Mouse (Mus musculus): ENCODE results near the gene Macf1. TPM values are rescaled to one million over a fixed set of nuclear protein-coding genes. Genes with fewer than 3 reads are reported as not detected.

Macf1 gene
- polyA plus RNA-seq, 1 experiment: 60.4 TPM

DNA sequence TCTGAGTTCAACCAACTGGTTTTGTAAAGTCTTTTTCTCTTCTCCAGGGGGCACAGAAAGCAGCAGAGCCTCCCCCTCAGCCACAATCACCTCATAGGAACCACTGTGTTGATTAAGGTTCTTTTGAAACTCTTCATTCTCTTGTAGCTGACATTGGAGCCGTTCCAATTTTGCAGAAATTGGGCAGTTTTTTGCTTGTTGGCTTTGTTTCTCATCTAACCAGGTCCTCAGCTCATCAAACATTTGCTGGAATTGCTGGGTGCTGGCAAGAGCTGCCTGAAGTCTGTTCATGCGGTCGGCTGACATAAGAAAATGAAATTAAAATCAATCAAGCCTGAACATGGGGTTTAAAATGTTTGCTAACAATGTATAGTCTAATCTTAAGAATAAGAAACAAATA lies 251.0 kb downstream of the Macf1 start:
- no peak overlapping the region for H3ac ChIP-seq (ENCODE audit: control insufficient read depth, insufficient read length, low read depth)
- H3K27me3 ChIP-seq (ENCODE audit: control insufficient read depth, insufficient read depth, insufficient read length): no peaks in the 10 kb centered on the region
- H3K36me3 ChIP-seq (ENCODE audit: control insufficient read depth, insufficient read depth): peaks cover 45% of the 10 kb centered on the region
- H3K79me2 ChIP-seq (ENCODE audit: control insufficient read depth, insufficient read depth): peaks cover 10% of the 10 kb centered on the region
- no peak overlapping the region for H3K4me3 ChIP-seq (ENCODE audit: insufficient read depth, poor library complexity, severe bottlenecking)
- no peak for TF ChIP-seq USF1 (IDR thresholded peaks at IDR 0.05; ENCODE audit: low read depth)
- TF ChIP-seq FOSL1 (IDR thresholded peaks at IDR 0.05; ENCODE audit: insufficient read depth, low read length, poor library complexity, severe bottlenecking): no peak
- no peak for TF ChIP-seq MAX (IDR thresholded peaks at IDR 0.05)
- TF ChIP-seq MYOD1 (IDR thresholded peaks at IDR 0.05; ENCODE audit: control insufficient read depth, insufficient read length, low read depth): no peak
- no peak for TF ChIP-seq MYOG (IDR thresholded peaks at IDR 0.05; ENCODE audit: control insufficient read depth, extremely low read depth, insufficient read length)
- no peak for TF ChIP-seq CEBPB (IDR thresholded peaks at IDR 0.05; ENCODE audit: low read depth)
- no peak for TF ChIP-seq CTCF (IDR thresholded peaks at IDR 0.05; ENCODE audit: control insufficient read depth, insufficient read depth, insufficient read length)
- H3K79me3 ChIP-seq (ENCODE audit: low read depth): no peaks in the 10 kb centered on the region

DNA sequence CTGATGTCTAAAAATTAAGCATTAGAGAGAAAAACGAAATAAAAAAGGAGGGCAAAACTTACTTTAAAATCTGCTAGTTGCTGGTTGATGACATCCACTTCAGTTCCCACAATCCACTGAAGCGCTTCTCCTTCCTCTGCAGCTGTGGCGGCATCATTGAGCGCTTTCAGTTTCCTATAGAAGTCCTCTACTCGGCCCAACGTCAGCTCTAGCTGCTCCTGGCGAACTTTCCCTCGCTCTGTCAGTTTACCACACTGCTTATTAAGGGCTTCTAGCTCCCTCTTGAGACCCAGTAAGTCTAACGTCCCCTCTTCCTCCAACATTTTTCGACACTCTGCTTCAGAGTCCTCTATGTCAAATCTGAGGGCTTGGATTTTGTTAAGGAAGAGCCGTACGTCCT lies 252.2 kb downstream of the Macf1 start:
- no peak overlapping the region for H3K4me3 ChIP-seq (ENCODE audit: insufficient read depth, poor library complexity, severe bottlenecking)
- TF ChIP-seq USF1 (IDR thresholded peaks at IDR 0.05; ENCODE audit: low read depth) (no peak), FOSL1 (IDR thresholded peaks at IDR 0.05; ENCODE audit: insufficient read depth, low read length, poor library complexity, severe bottlenecking) (no peak)
- peaks cover 18% of the 10 kb centered on the region for H3K79me2 ChIP-seq (ENCODE audit: control insufficient read depth, insufficient read depth)
- H3K27me3 ChIP-seq (ENCODE audit: control insufficient read depth, insufficient read depth, insufficient read length): no peaks in the 10 kb centered on the region
- H3K79me3 ChIP-seq (ENCODE audit: low read depth): peaks cover 4% of the 10 kb centered on the region
- no peak overlapping the region for H3ac ChIP-seq (ENCODE audit: control insufficient read depth, insufficient read length, low read depth)
- peaks cover 39% of the 10 kb centered on the region for H3K36me3 ChIP-seq (ENCODE audit: control insufficient read depth, insufficient read depth)

DNA sequence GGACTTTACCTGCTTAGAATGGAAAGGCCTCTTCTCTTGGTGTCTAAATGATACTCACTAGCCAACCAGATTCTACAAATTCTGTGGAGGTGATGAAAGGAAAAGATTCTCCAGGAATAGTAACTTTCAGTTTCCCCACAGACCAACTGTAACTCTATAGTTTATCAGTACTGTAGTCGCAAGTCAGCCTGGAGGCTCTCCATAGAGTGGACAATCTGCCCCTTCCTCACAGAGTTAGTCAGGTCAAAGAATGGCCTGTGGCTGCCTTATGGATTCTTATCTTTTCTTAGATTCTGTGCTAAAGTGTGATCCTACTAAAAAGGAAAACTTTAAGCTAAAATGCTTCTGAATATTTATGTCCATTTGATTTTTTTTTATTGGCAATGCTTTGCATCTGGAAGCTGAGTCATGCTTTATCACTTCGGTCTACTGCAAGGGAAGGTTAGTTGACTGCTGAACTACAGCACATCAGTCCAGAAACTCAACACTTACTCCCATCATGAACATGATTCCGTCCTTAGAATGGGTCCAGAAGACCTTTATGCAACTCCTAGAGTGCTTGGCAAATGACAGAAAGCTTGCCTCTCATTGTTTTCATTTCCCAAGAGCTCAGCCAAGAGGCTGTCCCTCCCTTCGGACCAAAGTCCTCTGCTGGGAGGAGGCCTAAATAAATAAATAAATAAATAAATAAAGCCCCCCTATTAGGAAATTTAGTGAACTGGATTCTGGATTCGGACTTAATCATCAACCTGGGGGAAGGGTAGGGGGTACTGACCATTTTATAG lies 256.1 kb downstream of the Macf1 start:
- peaks cover 15% of the 10 kb centered on the region for H3K36me3 ChIP-seq (ENCODE audit: control insufficient read depth, insufficient read depth)
- no peak overlapping the region for H3ac ChIP-seq (ENCODE audit: control insufficient read depth, insufficient read length, low read depth)
- peaks cover 41% of the 10 kb centered on the region for H3K79me2 ChIP-seq (ENCODE audit: control insufficient read depth, insufficient read depth)
- TF ChIP-seq FOSL1 (IDR thresholded peaks at IDR 0.05; ENCODE audit: insufficient read depth, low read length, poor library complexity, severe bottlenecking): no peak
- TF ChIP-seq MYOD1 (IDR thresholded peaks at IDR 0.05; ENCODE audit: control insufficient read depth, insufficient read length, low read depth): no peak
- no peak for TF ChIP-seq MAX (IDR thresholded peaks at IDR 0.05)
- no peak for TF ChIP-seq CTCF (IDR thresholded peaks at IDR 0.05; ENCODE audit: control insufficient read depth, insufficient read depth, insufficient read length)
- TF ChIP-seq USF1 (IDR thresholded peaks at IDR 0.05; ENCODE audit: low read depth): no peak
- TF ChIP-seq MYOG (IDR thresholded peaks at IDR 0.05; ENCODE audit: control insufficient read depth, extremely low read depth, insufficient read length): no peak
- TF ChIP-seq CEBPB (IDR thresholded peaks at IDR 0.05; ENCODE audit: low read depth): no peak
- peaks cover 14% of the 10 kb centered on the region for H3K79me3 ChIP-seq (ENCODE audit: low read depth)
- no peaks in the 10 kb centered on the region for H3K27me3 ChIP-seq (ENCODE audit: control insufficient read depth, insufficient read depth, insufficient read length)
- H3K4me3 ChIP-seq (ENCODE audit: insufficient read depth, poor library complexity, severe bottlenecking): no peak overlapping the region

DNA sequence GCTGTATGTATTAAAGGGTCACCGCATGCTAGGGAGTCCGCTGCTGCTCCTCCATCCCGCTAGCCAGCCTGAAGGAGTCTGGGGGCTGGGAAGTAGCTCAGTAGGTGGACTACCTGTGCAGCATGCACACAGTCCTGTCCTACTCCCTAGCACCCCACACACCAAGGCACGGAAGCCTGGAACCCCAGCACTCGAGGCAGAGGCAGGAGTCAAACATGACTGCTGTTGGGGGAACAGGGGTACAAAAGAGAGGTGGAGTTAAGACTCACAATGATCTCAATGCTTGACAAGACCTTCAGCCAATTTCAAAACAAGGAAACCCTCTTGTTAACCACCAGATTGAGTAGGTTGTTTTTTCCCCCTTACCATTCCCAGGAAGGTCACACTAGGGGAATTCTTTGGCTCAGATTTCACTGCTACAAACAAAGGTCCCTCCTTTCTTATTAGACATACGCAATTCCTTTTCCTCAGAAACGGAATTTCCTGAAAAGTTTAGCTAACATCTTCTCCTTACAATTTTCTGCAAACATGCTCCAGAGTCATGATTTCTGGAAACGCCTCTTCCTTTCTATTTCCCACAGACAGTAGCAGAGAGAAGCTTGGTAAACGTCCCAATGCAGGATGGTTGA lies 256.8 kb downstream of the Macf1 start:
- H3K79me3 ChIP-seq (ENCODE audit: low read depth): peaks cover 14% of the 10 kb centered on the region
- H3ac ChIP-seq (ENCODE audit: control insufficient read depth, insufficient read length, low read depth): no peak overlapping the region
- no peak overlapping the region for H3K4me3 ChIP-seq (ENCODE audit: insufficient read depth, poor library complexity, severe bottlenecking)
- H3K79me2 ChIP-seq (ENCODE audit: control insufficient read depth, insufficient read depth): peaks cover 41% of the 10 kb centered on the region
- no peaks in the 10 kb centered on the region for H3K27me3 ChIP-seq (ENCODE audit: control insufficient read depth, insufficient read depth, insufficient read length)
- H3K36me3 ChIP-seq (ENCODE audit: control insufficient read depth, insufficient read depth): peaks cover 8% of the 10 kb centered on the region
- TF ChIP-seq MAX (IDR thresholded peaks at IDR 0.05) (no peak), CEBPB (IDR thresholded peaks at IDR 0.05; ENCODE audit: low read depth) (no peak), CTCF (IDR thresholded peaks at IDR 0.05; ENCODE audit: control insufficient read depth, insufficient read depth, insufficient read length) (no peak)

DNA sequence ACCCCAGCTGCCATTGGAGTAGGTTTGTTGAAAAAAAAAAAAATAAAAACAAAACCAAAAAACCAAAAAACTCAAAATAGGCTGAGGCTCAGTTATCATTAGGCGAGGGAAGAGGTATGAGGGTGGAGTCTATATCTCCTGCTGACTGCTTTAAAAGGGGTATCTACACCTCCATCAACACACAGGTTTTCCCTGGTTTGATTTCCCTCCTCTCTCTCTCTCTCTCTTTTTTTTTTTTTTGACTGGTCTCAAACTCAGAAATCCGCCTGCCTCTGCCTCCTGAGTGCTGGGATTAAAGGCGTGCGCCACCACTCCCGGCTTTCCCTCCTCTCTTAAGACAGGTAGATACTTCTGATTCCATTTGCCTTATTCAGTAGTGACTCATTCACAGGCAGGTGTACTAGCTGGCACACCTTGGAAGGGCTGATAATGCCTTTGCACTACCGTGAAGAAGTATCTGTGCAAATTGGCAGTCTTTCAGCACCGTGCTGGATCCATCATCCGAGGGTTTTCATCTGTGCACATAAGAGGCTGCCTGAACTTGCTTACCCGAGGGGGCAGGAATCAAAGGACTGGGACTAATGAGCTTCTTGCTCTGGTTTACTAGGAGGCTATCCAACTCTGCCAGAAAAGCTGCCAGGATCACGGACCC lies 257.6 kb downstream of the Macf1 start:
- Histone ChIP-seq H3K36me3 (ENCODE audit: control insufficient read depth, insufficient read depth) (peaks cover 3% of the 10 kb centered on the region), H3K79me2 (ENCODE audit: control insufficient read depth, insufficient read depth) (peaks cover 44% of the 10 kb centered on the region), H3K4me3 (ENCODE audit: insufficient read depth, poor library complexity, severe bottlenecking) (no peak overlapping the region), H3K27me3 (ENCODE audit: control insufficient read depth, insufficient read depth, insufficient read length) (no peaks in the 10 kb centered on the region), H3ac (ENCODE audit: control insufficient read depth, insufficient read length, low read depth) (no peak overlapping the region), H3K79me3 (ENCODE audit: low read depth) (peaks cover 16% of the 10 kb centered on the region)
- TF ChIP-seq MYOG (IDR thresholded peaks at IDR 0.05; ENCODE audit: control insufficient read depth, extremely low read depth, insufficient read length): no peak
- no peak for TF ChIP-seq CTCF (IDR thresholded peaks at IDR 0.05; ENCODE audit: control insufficient read depth, insufficient read depth, insufficient read length)
- TF ChIP-seq FOSL1 (IDR thresholded peaks at IDR 0.05; ENCODE audit: insufficient read depth, low read length, poor library complexity, severe bottlenecking): no peak
- TF ChIP-seq CEBPB (IDR thresholded peaks at IDR 0.05; ENCODE audit: low read depth): no peak
- TF ChIP-seq MAX (IDR thresholded peaks at IDR 0.05): no peak
- TF ChIP-seq MYOD1 (IDR thresholded peaks at IDR 0.05; ENCODE audit: control insufficient read depth, insufficient read length, low read depth): no peak
- no peak for TF ChIP-seq USF1 (IDR thresholded peaks at IDR 0.05; ENCODE audit: low read depth)
